Mouse (Mus musculus): ENCODE data around the gene Smarca2.
"Not testable (repeated sequence)": the region's sequence is repeated elsewhere in the genome, so short reads cannot be mapped to it uniquely, and the experiment has no call there.

The Smarca2 gene

DNA sequence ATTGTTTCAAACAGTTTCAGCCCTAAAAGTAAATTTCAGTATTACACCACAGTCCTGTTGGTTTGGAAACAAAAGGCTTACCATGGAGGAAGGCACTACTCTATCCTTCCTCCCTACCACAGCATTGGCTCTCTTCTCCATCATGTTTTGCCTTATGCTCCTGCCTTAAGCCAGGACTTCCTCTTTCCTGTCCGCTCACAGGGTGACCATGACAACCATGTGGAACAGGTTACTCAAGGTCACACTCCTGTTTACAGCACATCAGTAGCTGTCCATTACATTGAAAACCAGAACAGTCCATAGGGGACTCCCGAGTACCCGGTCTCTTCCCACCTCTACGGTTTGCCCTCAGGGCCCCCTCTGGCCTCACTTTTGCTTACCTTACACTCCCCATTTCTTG lies 92.3 kb downstream of the Smarca2 start:
- DNase-seq (ENCODE audit: low spot score), result no peak

- DNase-seq (ENCODE audit: low spot score), result no peak
Measured at GRCm38 (mm10) chr19:26704545-26705209, 99.8 kb downstream of the Smarca2 start.

DNA sequence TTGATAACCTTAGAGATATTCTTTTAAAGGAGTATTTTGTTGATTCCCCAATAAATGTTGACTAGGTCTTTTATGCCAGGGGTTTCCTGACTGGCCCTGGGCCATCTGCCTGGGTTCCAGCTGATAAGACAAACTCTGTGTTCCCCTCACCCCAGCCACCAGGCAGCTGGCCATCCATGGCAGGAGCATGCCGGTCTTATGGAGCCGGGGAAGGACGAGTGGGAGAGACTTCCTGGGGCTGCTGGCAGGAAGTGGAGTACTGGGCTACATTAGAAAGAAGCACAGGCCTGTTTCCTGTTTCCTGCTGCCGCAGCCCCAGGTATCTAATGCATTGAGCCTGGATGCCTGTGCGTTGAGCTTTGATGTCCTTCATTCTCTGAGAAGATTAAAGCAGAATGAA lies 102.1 kb downstream of the Smarca2 start:
- DNase-seq (ENCODE audit: low spot score), result no peak

DNA sequence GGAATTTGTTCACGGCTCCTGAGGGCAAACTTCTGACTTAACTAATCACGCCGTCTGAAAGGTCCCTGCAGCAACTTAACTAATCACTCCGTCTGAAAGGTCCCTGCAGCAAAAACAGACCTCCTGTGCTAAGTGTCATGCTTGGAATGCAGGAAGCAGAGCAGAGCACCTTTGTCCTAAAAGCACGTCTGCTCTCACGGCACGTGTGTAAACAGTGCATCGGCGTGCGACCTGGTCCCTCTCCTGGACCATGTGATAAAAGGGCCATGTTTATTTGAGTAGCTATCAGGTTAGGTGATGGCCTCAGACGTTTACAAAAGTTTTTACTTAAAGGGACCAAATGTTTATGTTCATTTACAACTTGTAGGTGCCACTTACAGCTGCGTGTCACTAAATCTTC lies 104.2 kb downstream of the Smarca2 start:
- DNase-seq (ENCODE audit: low spot score), result no peak

- DNase-seq (ENCODE audit: low spot score), result no peak
Measured at GRCm38 (mm10) chr19:26711268-26711667, 106.4 kb downstream of the Smarca2 start.

- no peak for DNase-seq (ENCODE audit: low spot score)
Measured at GRCm38 (mm10) chr19:26716217-26716616, 111.4 kb downstream of the Smarca2 start.

DNA sequence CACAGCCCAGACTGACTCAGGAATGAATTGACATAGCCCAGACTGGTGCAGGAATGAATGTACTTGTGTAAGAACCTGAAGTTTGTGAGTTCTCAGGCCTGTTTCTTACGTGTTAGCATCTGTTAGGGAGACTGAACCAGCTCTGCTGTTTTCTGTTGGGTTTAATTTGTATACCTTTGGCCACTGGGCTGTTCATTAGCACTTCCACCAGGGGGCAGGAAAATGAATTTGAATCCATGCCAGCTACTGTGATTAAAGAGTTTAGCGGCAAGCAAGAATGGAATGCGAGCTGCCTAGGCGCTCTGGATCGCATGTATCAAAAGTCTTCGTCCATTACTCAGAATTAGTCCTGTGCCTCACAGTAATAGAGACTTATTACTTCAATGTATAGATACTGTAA lies 113.4 kb downstream of the Smarca2 start:
- DNase-seq (ENCODE audit: low spot score), result no peak

DNA sequence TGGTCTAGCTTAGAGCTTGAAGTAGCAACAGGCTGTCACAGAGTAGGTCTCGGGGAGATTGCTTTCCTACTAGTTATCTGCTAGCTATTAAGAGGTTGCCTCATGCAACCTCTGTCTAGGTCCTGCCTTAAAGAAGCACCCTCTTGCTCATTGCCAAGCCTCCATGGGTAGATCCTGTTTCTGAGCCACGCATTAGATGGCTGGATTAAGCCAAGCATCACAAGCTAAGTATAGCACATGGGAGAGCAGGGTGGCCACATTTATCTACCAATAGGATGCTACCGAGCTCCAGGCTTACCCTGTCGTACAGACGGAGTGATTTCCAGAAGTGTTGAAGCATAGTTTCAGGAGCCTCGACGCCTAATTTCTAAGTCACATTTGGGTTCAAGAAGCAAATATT lies 114.3 kb downstream of the Smarca2 start:
- no peak for DNase-seq (ENCODE audit: low spot score)

GRCm38 (mm10) chr19:26721741-26722140 lies 116.9 kb downstream of the Smarca2 start:
- no peak for DNase-seq (ENCODE audit: low spot score)

- DNase-seq (ENCODE audit: low spot score), result no peak
Measured at GRCm38 (mm10) chr19:26723899-26724298, 119.0 kb downstream of the Smarca2 start.

GRCm38 (mm10) chr19:26724626-26725025 lies 119.8 kb downstream of the Smarca2 start:
- DNase-seq (ENCODE audit: low spot score), result no peak

DNA sequence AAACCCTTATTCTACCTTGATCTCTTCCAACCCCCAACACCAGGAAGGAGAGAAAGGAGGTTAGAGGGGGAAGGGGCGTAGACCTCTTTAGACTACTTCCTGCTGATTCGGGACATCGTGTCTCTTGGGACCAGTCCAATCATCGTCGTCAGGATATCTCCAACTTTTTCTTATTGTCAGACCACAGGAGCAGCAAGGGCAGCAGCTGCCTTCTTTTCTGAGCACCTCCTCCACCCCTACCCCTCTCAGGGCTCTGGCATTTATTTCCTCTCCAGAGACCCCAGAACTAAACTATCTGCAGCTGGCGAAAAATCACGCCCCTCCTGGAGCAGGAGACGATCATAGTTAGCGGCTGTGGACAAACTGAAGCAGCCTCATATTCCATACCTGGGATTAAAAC lies 122.9 kb downstream of the Smarca2 start:
- no peak for DNase-seq (ENCODE audit: low spot score)

DNA sequence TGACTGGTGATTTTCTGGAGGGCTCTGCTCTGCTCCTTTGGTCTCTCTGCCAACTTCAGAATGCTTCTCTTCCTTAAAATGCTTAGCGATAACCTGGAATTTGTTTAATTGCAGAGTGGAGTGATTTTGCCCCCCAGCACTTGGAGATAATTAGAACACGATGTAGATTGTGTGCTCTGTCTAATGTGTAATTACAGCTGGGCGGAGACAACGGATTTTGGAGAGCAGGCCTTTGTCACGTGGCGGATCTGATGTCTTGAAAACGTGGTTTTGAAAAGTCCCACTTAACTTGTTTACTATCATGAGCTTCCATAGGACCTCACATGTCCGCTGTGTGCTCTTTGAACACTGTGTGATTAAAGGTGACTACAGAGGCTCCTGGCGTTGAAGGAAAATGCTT lies 125.6 kb downstream of the Smarca2 start:
- DNase-seq (ENCODE audit: low spot score), result no peak

DNA sequence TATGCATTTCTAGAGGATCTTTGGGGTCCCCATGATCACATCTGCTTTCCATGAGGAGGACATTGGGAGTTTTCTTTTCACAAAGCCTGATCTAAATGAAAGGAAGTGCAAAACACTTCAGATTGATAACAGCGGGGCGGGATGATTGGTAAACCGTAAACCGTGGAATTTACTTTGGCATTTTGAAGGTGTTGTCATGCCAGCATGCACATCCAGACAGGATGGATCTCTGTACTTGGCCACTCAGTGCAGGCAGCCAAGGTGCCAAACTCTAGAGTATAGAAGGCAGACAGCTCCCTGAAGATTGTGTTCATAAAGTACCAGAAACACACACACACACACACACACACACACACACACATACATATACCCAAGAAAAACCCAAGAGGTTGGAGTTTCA lies 126.3 kb downstream of the Smarca2 start:
- no peak for DNase-seq (ENCODE audit: low spot score)

DNA sequence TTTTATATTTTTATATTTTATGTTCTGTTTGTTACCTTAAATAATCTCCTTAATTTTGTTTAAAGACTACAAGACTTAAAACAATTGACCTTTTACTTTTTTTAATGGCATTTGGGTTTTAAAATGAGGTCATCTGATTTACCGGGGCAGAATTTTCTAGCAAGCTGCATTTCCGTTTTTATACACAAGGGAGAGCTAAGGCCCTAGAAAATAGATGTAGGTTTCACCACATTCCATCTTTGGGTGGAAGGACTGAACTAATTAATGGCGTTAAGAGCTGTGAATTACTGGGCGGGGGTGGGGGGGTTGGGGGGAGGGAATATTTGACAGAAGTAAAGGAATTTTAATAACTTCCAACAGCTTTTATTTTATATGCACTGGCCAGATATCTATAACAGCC lies 127.0 kb downstream of the Smarca2 start:
- no peak for DNase-seq (ENCODE audit: low spot score)

- DNase-seq (ENCODE audit: low spot score), result no peak
Measured at GRCm38 (mm10) chr19:26733055-26733454, 128.2 kb downstream of the Smarca2 start.

- DNase-seq (ENCODE audit: low spot score), result no peak
Measured at GRCm38 (mm10) chr19:26733546-26734100, 128.8 kb downstream of the Smarca2 start.

DNA sequence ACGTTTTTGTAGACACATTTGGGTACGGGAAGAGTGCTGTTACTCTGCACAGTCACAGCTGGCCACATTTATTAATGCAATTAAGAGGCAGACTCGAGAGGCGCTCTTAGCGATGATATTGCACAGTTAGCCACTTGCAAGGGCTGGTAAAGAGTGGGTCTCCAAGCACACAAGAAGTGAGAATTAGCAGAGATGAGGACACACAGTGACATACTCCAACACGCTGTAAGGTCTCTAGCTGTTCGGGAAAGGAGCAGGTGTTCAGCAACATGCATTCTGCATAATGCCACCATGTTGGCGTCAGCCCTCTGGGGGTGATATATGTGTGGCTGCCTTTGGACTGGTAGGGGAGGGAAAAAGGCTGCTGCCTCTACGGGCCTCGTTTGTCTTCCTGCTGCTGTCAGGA lies 129.9 kb downstream of the Smarca2 start:
- DNase-seq (ENCODE audit: low spot score), result no peak

- not testable (repeated sequence) for DNase-seq (ENCODE audit: low spot score)
Measured at GRCm38 (mm10) chr19:26745021-26745420, 140.2 kb downstream of the Smarca2 start.

- no peak for DNase-seq (ENCODE audit: low spot score)
Measured at GRCm38 (mm10) chr19:26745567-26745966, 140.7 kb downstream of the Smarca2 start.

DNA sequence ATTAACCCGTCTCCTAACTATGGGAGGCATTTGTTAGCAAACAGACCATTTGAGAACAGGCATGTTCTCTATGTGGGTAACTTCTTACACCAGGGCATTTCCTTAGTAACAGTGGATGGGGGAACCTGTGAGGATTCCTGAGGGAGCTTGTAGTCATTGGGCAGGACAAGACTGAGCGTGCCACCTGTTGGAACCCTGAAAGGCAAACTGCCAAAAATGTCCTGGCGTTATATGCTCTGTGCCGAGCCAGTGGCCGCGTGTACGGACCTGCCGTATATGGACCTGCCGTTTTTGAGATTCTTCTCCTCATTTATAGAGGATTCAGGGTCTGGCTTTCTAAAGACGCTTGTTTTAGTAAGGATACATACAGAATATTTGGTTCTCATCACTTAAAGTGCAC lies 141.4 kb downstream of the Smarca2 start:
- DNase-seq (ENCODE audit: low spot score), result no peak

- no peak for DNase-seq (ENCODE audit: low spot score)
Measured at GRCm38 (mm10) chr19:26746709-26747467, 142.0 kb downstream of the Smarca2 start.
